Mouse (Mus musculus) kidney, adult 11 months (tissue): ENCODE measurements around the gene Gm5065.

ENCODE experiments used
- DNase-seq: peaks from one replicate; pipeline ENCODE4 v3.0.0; 2022

The Gm5065 gene

GRCm38 (mm10) chr7:5350237-5350636 is at the start of gene Gm5065:
TSS of gene Gm5065 (plus strand) at chr7:5350537.
- DNase-seq: no peak

DNA sequence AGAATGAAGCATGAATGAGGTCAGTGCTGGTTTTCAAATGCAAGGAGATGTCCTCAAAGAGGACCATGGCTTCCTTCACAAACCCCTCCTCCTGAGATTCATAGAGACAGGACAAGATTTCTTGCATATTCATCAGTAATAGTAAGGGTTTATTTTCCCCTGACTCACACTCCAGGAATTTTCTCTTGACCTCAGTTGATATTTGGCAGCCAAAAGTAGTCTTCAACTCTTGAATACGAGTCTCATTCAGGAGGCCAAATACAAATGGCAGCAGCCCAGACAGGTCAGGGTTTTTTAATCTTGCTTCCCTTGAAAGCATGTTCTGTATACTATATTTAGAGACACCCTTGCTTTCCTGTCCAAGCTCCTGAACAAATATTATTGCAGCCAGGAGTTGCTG is 22.8 kb upstream of the Gm5065 start:
- no peak for DNase-seq

- DNase-seq: no peak
These were observed 598 bp downstream of the Gm5065 start, which contains the start of gene Nlrp2 for GRCm38 (mm10) chr7:5350935-5351334. TSS of gene Nlrp2 (minus strand) at chr7:5351035.

DNA sequence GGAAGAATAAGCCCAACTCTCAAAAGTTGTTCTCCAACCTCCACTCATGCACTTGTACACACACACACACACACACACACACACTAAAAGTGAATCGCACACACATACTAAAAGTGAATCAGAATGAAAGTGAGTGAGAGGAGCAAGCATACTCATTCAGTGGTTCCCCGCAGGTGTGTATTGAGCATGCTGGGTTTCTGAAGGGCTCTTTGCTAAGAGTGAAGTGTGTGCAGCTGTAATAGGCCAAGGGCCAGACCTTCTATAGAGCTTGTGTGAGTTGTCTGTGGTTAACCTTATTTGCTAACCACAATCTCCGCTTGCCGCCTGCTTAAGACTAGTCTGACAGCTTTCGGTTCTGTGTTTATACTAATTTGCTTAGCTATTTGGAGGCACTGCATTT is 13.3 kb downstream of the Gm5065 start:
- DNase-seq: no peak

DNA sequence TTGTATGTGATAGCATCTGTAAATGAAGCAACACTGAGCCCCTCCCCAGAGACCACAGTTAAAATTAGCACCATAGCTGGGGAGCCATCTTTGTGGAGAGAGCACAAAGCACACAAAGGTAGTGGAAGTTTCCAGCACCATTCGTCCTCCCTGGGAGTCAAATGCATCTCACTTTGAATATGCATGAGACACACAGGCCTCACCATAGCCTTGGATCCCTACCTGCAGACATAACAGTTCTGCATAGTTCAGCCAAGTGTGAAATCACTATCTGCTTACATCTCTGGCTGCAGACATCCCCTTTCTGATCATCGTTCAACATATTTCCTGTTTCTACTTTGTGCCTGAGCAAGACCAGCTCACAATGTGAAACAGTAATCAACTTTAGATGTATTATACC is 16.4 kb downstream of the Gm5065 start:
- no peak for DNase-seq

DNA sequence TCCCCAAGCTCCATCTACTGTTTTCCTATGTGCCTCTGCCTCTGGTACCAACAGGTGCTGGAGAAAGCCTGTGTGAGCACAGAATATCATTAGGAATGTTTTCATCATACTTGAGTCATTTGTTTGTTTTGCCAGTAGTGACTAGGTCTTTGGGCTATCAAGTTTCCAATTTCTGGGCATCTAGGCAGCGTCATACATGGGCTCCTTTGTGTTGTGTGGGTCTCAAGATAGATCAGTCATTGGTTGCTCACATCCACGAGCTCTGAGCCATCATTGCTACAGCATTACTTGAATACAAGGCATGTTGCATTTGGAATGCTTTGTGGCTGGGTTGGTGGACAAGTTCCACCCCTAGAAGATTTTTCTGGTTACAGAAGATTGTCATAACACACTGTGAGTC is 55.9 kb downstream of the Gm5065 start:
- DNase-seq: no peak
